Comparison of ENCODE assay signal across 11 mouse cellular contexts in genomic region chr4:83182178-83183068, GRCm38 (mm10).
DNase-seq lines count a peak whose midpoint lies in the region; ATAC-seq and TF ChIP-seq lines count a peak whose summit lies in the region.
"Had no signal": no experiment of that assay in that cellular context is flagged by ENCODE, and none has a peak within 500 bp of the region (broad histone marks: within the 10 kb centered on the region; RNA-seq: fewer than 3 reads in every experiment).

No protein-coding gene starts in this region.

- H3K4me2 ChIP-seq in neural tube, embryonic 14.5 days (ENCODE audit: low read depth, low read length) = no peak overlapping the region
- no peak overlapping the region for H3K4me2 ChIP-seq in hindbrain, embryonic 13.5 days

- 35% methylated on average over 8 of the region's 8 CpGs for WGBS in kidney, adult 2 months
- WGBS in neural tube, embryonic 14.5 days = 72% methylated on average over 8 of the region's 8 CpGs
- 74% methylated on average over 8 of the region's 8 CpGs for WGBS in hindbrain, embryonic 13.5 days

- ATAC-seq in neural tube, embryonic 14.5 days (ENCODE audit: low read depth) = peak; percentile 36; the same call in 1 of the 2 replicates
- 0 out of 2 replicates have a peak, but pooled peaks have one; percentile 26 for ATAC-seq in hindbrain, embryonic 13.5 days (ENCODE audit: low FRiP score)
- ATAC-seq: inflammation-experienced regulatory T-cells, adult 6 months had no signal

- no peak overlapping the region for H3K27ac ChIP-seq in kidney, adult 2 months (ENCODE audit: insufficient read depth, low read depth, low read length)
- no peak overlapping the region for H3K27ac ChIP-seq in neural tube, embryonic 14.5 days (ENCODE audit: low read depth, low read length)
- H3K27ac ChIP-seq in hindbrain, embryonic 13.5 days = no peak overlapping the region
- H3K27ac ChIP-seq: macrophage had no signal

- no peaks in the 10 kb centered on the region for H3K27me3 ChIP-seq in kidney, adult 2 months (replicated peaks; ENCODE audit: control insufficient read depth, insufficient read depth, low read length)
- H3K27me3 ChIP-seq in neural tube, embryonic 14.5 days (ENCODE audit: control insufficient read depth, insufficient read depth, low read length) = no peaks in the 10 kb centered on the region
- H3K27me3 ChIP-seq in hindbrain, embryonic 13.5 days = no peaks in the 10 kb centered on the region

- no peak for TF ChIP-seq POLR2A in kidney, adult 2 months (IDR thresholded peaks at IDR 0.05; ENCODE audit: low read depth, low read length)

- no peak overlapping the region for H3K4me3 ChIP-seq in kidney, adult 2 months (ENCODE audit: insufficient read depth, low read depth, low read length)
- no peak overlapping the region for H3K4me3 ChIP-seq in neural tube, embryonic 14.5 days (ENCODE audit: low read depth, low read length)
- H3K4me3 ChIP-seq in hindbrain, embryonic 13.5 days = no peak overlapping the region
- H3K4me3 ChIP-seq: myocyte had no signal

- H3K36me3 ChIP-seq in kidney, adult 2 months (ENCODE audit: control insufficient read depth, insufficient read depth, low read length) = no peaks in the 10 kb centered on the region
- H3K36me3 ChIP-seq in neural tube, embryonic 14.5 days (ENCODE audit: control insufficient read depth, insufficient read depth, low read length) = no peaks in the 10 kb centered on the region
- H3K36me3 ChIP-seq in hindbrain, embryonic 13.5 days = no peaks in the 10 kb centered on the region

- TF ChIP-seq CTCF in kidney, adult 2 months (conservative IDR thresholded peaks at IDR 0.05; ENCODE audit: insufficient read depth, insufficient read length, low read depth, low read length) = no peak

- no peaks in the 10 kb centered on the region for H3K4me1 ChIP-seq in kidney, adult 2 months (ENCODE audit: control insufficient read depth, insufficient read depth, low read length)
- H3K4me1 ChIP-seq in neural tube, embryonic 14.5 days (ENCODE audit: control insufficient read depth, insufficient read depth, low read length) = no peaks in the 10 kb centered on the region
- peaks cover 2% of the 10 kb centered on the region; the same call in 1 of the 2 replicates for H3K4me1 ChIP-seq in hindbrain, embryonic 13.5 days (replicated peaks)

- peak; percentile 4 for DNase-seq in kidney, adult 2 months
- no peak for DNase-seq in kidney, adult 18-20 months
- no peak for DNase-seq in neural tube, embryonic 10.5 days (ENCODE audit: extremely low spot score, low spot score)
- no peak for DNase-seq in urinary bladder, postnatal 14 days (ENCODE audit: low spot score)
- no peak for DNase-seq in urinary bladder, adult 2 months (ENCODE audit: low spot score)
- DNase-seq: thymus, postnatal 36 days had no signal

- no peak overlapping the region for H3K9ac ChIP-seq in neural tube, embryonic 14.5 days (replicated peaks; ENCODE audit: low read depth, low read length)
- H3K9ac ChIP-seq in hindbrain, embryonic 13.5 days = no peak overlapping the region

- no peaks in the 10 kb centered on the region for H3K9me3 ChIP-seq in neural tube, embryonic 14.5 days (ENCODE audit: control insufficient read depth, low read length)
- no peaks in the 10 kb centered on the region for H3K9me3 ChIP-seq in hindbrain, embryonic 13.5 days
